Mouse (Mus musculus) liver, embryonic 14.5 days (tissue): ENCODE results near the gene Adra2b.

Source experiments
- CTCF ChIP-seq: IDR thresholded peaks from 2 replicates; pipeline ENCODE4 v1.5.1; 2016; ENCODE audit warnings: antibody characterized with exemption, low read depth, control low read depth
- EP300 ChIP-seq: IDR thresholded peaks from 2 replicates; pipeline ENCODE4 v1.6.1; 2016; ENCODE audit warnings: antibody characterized with exemption, low read depth

- TF ChIP-seq CTCF (no peak), EP300 (no peak)
These were observed 15.6 kb downstream of the Adra2b start for GRCm38 (mm10) chr2:127378611-127378990.
